Mouse (Mus musculus) heart, adult 2 months (tissue): Measurements from ENCODE around the gene Ptpn7.

Experiments
- CTCF ChIP-seq: fragments of 200-600 bp; IDR thresholded peaks from 2 replicates; pipeline ENCODE4 v1.8.1; 2022; ENCODE audit warnings: antibody characterized with exemption, mild to moderate bottlenecking, moderate library complexity
- EP300 ChIP-seq: fragments of 200-500 bp; IDR thresholded peaks from 2 replicates; pipeline ENCODE4 v1.6.1; 2011; ENCODE audit warnings: low read depth, low read length, control low read depth; ENCODE audit not compliant: insufficient read depth

DNA sequence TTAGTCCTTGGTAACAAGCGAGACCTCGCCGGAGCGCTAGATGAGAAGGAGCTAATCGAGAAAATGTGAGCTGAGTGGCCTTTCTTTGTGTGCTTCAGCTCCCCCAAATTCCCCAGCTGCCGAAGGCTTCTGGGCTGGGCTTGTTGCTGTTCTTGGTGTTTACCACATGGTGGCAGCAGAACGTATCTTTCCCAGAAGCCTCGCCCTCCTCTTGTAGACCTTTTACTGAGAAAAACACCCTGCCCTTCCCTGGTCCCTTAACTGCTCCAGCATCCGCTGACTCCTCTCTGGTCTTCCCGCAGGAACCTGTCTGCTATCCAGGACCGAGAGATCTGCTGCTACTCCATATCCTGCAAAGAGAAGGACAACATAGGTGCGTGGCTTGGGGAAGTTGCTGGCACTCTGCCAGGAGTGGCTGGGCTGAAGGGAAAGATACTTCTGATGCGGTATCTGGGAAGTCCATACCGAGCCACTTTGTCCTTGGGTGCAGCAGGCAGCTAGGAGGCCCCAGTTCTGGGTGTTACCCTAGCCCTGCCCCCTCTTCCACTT is 22.0 kb downstream of the Ptpn7 start:
- TF ChIP-seq CTCF (peak; percentile 97), EP300 (0 out of 2 replicates have a peak, but pooled peaks have one; percentile 47)
